Mouse (Mus musculus) bone marrow, adult 2 months (tissue): Measurements from ENCODE around the gene Rpl13a. TPM values are rescaled to one million over a fixed set of nuclear protein-coding genes. Genes with fewer than 3 reads are reported as not detected.
"Not testable (repeated sequence)": the region's sequence is repeated elsewhere in the genome, so short reads cannot be mapped to it uniquely, and the experiment has no call there.

Source experiments
- H3K27ac ChIP-seq: fragments of 200-500 bp; 2 replicates; pipeline ENCODE4 v1.5.1; 2012; ENCODE audit warnings: low read depth, mild to moderate bottlenecking, control low read depth, inconsistent platforms, low read length; ENCODE audit not compliant: control insufficient read depth, poor library complexity, insufficient read depth
- H3K4me1 ChIP-seq: fragments of 200-500 bp; 2 replicates; pipeline ENCODE4 v1.6.1; 2011; ENCODE audit warnings: low read length; ENCODE audit not compliant: control insufficient read depth, insufficient read depth
- H3K4me3 ChIP-seq: fragments of 200-500 bp; replicated peaks from 2 replicates; pipeline ENCODE3; 2011; ENCODE audit warnings: mild to moderate bottlenecking, low read depth, low read length, control low read depth; ENCODE audit not compliant: control insufficient read depth
- CTCF ChIP-seq: fragments of 200-500 bp; IDR thresholded peaks from 2 replicates; pipeline ENCODE4 v1.5.1; 2011; ENCODE audit warnings: low read length, control low read depth; ENCODE audit not compliant: control insufficient read depth, insufficient read depth
- POLR2A ChIP-seq: fragments of 200-500 bp; IDR thresholded peaks from 2 replicates; pipeline ENCODE4 v1.6.1; 2011; ENCODE audit warnings: low read depth, mild to moderate bottlenecking, control low read depth, low read length, borderline replicate concordance; ENCODE audit not compliant: control insufficient read depth
- WGBS: fragments of 180-500 bp; shearing (Covaris S2); methylation state at CpG from one replicate; pipeline ENCODE4 v1.1.7; 2018; 5-methylcytosine and 5-hydroxymethylcytosine counted together
- polyA plus RNA-seq: library from polyadenylated mRNA; stranded (reverse); fragments of >200 nt; gene quantifications from 2 replicates; pipeline ENCODE4 v1.2.4, GENCODE M21; 2011; ENCODE audit warnings: low replicate concordance; ENCODE audit not compliant: missing spikeins, insufficient read depth, insufficient read length

Rpl13a gene
- polyA plus RNA-seq, 1 experiment: 4,441 TPM

DNA sequence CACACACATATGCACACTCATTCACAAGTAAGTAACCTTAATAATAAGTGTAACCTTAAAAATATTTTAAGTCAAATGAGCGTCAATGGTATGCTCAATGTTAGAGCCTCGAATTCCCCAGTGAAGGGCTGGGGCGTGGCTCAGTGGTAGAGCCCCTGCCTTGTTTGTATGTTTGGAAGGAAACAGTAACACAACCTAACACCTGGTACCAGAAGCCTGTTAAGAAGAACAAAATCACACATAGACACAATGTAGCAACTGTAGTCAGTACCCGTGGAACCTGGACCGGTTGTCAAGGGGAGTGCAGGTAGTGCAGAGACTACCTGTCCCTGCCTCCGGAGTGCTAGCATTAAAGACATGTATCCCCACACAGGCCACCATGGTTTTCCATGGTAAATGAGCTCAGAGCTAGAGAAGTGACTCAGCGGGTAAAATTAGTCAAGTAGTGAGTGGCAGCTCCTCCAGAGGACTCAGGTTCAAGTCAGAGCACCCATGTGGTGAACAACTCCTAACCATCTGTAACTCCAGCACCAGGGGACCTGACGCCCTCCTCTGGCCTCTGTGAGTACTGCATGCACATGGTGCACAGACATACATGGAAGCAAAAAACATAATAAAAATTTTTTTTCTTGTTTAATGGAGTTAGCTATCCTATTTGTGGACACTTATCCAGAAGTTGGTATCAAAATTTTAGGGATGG, 29.9 kb downstream of the Rpl13a start:
- no peak for TF ChIP-seq POLR2A
- peak; percentile 38 for TF ChIP-seq CTCF
- WGBS: 83% methylated on average over 8 of the region's 8 CpGs
- H3K4me3 ChIP-seq: no peak overlapping the region
- H3K4me1 ChIP-seq: no peaks in the 10 kb centered on the region
- no peak overlapping the region for H3K27ac ChIP-seq

DNA sequence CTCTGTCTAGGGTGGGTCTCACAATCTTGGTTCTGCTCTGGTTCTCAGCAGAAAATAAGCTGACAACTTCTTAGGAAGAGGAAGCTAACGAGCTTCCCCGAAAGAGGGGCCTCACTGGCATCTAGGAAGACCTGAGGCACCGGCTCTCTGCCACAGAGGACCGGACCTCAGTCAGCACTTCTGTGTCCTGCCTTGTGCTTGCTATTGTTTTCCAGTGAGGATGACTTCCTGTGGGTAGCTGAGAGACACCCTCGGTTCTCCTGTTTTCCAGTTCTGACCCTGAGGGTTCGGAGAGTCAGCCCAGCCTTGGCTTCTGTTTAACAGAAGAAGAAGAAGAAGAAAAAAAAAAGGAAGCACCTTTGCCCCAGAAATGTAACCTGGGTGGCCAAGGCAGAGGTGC, 31.1 kb downstream of the Rpl13a start:
- H3K4me3 ChIP-seq: no peak overlapping the region
- no peak for TF ChIP-seq POLR2A
- TF ChIP-seq CTCF: no peak
- H3K27ac ChIP-seq: no peak overlapping the region
- no peaks in the 10 kb centered on the region for H3K4me1 ChIP-seq
- 7% methylated on average over 6 of the region's 6 CpGs for WGBS

DNA sequence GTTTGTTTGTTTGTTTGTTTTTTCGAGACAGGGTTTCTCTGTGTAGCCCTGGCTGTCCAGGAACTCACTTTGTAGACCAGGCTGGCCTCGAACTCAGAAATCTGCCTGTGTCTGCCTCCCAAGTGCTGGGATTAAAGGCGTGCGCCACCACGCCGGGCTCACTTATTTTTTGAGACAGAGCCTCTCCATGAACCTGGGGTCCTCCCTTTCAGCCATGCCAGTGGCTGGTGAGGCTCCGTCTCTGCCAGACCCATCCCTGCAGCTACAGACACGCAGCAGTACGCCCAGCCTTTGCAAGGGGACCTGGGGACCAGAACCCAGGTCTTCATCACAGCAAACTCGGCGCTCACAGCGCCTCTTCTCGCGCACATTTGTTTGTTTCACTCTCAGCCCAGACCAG, 32.6 kb downstream of the Rpl13a start:
- H3K27ac ChIP-seq, H3K4me1 ChIP-seq, H3K4me3 ChIP-seq: not testable (repeated sequence)
- 88% methylated on average over 14 of the region's 14 CpGs for WGBS

DNA sequence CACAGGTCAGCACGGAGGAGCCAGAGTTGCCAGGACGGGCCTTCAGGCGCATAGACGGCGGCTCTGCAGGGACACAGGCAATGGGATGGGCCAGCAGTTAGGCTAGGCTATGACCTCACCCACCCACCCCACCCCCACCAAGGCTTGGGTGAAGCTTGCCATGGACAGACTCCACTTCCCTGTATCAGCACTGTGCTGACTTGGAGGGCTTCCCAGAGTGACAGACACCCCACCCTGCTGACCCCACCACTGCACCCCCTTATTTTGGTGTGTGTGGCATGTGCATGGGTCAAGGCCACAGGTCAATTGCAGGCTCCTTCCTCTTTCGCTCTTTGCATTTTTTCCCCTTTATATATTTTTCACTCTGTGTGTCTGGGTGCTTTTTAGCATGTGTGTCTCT, 33.2 kb downstream of the Rpl13a start:
- TF ChIP-seq POLR2A (no peak), CTCF (no peak)
- 70% methylated on average over 6 of the region's 6 CpGs for WGBS
- Histone ChIP-seq H3K27ac (no peak overlapping the region), H3K4me1 (no peaks in the 10 kb centered on the region), H3K4me3 (no peak overlapping the region)

DNA sequence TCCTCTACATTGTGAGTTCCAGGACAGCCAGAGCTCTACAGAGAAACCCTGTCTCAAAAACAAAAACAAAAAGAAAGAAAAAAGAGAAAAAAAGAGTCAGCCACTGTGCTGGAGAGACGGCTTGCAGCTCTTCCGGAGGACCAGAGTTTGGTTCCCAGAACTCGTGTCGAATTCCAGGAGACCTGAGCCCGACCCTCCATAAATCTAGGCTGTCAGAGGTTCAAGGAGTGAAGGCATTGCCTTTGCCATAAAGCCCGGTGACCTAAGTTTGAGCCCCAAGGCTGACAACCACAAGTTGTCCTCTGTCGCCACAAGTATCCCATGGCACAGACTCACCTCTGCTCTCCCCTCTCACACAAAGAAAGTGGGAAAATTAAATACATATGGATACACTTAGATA, 34.4 kb downstream of the Rpl13a start:
- Histone ChIP-seq H3K27ac (no peak overlapping the region), H3K4me3 (no peak overlapping the region), H3K4me1 (no peaks in the 10 kb centered on the region)
- TF ChIP-seq POLR2A: no peak
- no peak for TF ChIP-seq CTCF
- 72% methylated on average over 7 of the region's 7 CpGs for WGBS

DNA sequence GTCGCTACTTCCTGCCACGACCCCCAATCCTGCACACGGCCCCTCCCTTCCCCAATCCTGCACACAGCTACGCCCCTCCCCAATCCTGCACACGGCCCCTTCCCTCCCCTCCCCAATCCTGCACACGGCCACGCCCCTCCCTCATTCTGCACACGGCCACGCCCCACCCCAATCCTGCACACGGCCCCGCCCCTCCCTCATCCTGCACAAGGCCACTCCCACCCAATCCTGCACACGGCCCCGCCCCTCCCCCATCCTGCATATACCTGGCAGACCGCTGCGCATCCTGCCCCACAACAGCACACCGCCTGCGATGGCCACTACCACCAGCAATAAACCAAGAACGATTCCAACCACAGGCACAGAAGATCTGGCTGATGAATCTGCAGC, 35.0 kb downstream of the Rpl13a start:
- no peaks in the 10 kb centered on the region for H3K4me1 ChIP-seq
- TF ChIP-seq CTCF (no peak), POLR2A (no peak)
- H3K4me3 ChIP-seq: no peak overlapping the region
- WGBS: 51% methylated on average over 18 of the region's 18 CpGs
- no peak overlapping the region for H3K27ac ChIP-seq

DNA sequence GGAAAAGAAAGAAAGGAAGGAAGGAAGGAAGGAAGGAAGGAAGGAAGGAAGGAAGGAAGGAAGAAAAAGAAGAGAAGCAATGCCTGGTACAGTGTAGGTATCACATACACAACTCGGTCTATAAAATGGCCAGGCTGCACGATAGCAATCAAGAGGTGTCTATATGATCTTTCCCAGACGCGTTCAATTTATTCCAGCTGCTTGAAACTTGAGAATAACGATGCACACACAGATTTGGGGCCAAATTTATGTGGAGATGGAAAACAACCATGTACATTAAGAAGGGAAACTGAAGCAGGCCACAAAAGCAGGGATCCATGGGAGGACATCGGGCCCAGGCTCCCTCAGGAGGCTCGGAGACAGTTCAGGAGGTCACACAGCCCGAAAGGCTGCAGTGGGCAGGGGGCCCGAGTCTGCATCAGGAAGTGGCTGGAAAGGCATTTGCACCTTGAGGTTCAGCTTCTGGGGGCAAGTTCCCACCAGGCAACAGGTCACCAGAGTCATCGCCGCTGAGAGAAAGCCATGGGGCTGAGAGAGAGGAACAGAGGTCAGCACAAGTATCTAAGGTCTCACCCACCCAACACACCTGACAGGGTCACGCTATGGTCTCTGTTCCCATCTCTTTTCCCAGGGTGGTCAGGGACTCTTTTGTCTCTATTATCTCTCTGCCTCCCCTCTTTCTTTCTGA, 35.6 kb downstream of the Rpl13a start:
- WGBS: 70% methylated on average over 12 of the region's 12 CpGs

DNA sequence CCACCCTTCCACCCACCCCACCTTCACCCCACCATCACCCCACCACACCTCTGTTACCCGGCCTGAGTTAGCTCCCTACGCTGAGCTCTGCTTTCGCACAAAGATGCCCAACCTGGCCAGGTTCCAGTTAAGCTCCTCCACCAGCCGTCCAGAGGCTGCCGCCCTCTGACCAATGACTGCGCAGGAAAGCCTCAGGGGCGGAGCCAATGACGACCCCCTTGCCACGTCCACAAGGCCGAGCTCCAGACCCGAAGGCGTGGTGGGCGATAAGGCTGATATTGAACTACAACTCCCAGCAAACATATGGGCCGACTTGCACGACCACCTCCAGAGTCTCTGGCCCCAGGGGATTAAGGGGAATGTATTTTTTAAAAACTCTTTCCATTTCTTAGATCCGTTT, 36.5 kb downstream of the Rpl13a start, which contains the start of gene Rcn3:
Gene Rcn3, minus strand, starts transcription at position 174 of the 400 bp plus-strand sequence.
- Histone ChIP-seq H3K27ac (no peak within 1 kb of the TSS), H3K4me3 (peak within 1 kb of the TSS; percentile 31), H3K4me1 (no peaks in the 10 kb centered on the region)
- peak; percentile 27; the same call in 1 of the 2 replicates for TF ChIP-seq POLR2A
- TF ChIP-seq CTCF: no peak
- under 1% methylated on average over 16 of the region's 16 CpGs for WGBS

More for the DNA sequence above, 35.6 kb downstream of the Rpl13a start:
- TF ChIP-seq CTCF (no peak), POLR2A (no peak)
- no peak overlapping the region for H3K4me3 ChIP-seq
- H3K4me1 ChIP-seq: no peaks in the 10 kb centered on the region
- no peak overlapping the region for H3K27ac ChIP-seq
